Mouse (Mus musculus): ENCODE data around the gene Dpf1. TPM values are rescaled to one million over a fixed set of nuclear protein-coding genes. Genes with fewer than 3 reads are reported as not detected.

Dpf1 gene
- polyA plus RNA-seq, 1 experiment from 2014 or later: 19.8 TPM

- no peak overlapping the region for H3K4me2 ChIP-seq (ENCODE audit: low read depth, low read length)
- whole genome bisulfite sequencing: 64% methylated on average over 17 of the region's 17 CpGs
- H3K4me3 ChIP-seq (ENCODE audit: low read depth, low read length): no peak overlapping the region
- peak overlapping the region; percentile 89; the same call in 1 of the 2 replicates for H3K27ac ChIP-seq (replicated peaks; ENCODE audit: low read depth, low read length)
- peaks cover 24% of the 10 kb centered on the region for H3K4me1 ChIP-seq (ENCODE audit: control insufficient read depth, insufficient read depth, low read length)
- ATAC-seq (replicated peaks; ENCODE audit: insufficient number of reproducible peaks, low FRiP score, low TSS enrichment, low read depth) (no peak), DNase-seq (ENCODE audit: low spot score) (no peak)
- no peak overlapping the region for H3K9ac ChIP-seq (replicated peaks; ENCODE audit: low read length)
- H3K27me3 ChIP-seq (ENCODE audit: control insufficient read depth, insufficient read depth, low read length): no peaks in the 10 kb centered on the region
- no peaks in the 10 kb centered on the region for H3K36me3 ChIP-seq (replicated peaks; ENCODE audit: control insufficient read depth, insufficient read depth, low read depth, low read length)
- H3K9me3 ChIP-seq (replicated peaks; ENCODE audit: control insufficient read depth, low read length): no peaks in the 10 kb centered on the region
These were observed 12.5 kb downstream of the Dpf1 start for GRCm38 (mm10) chr7:29316137-29316734.

GRCm38 (mm10) chr7:29316976-29317375 lies 13.2 kb downstream of the Dpf1 start:
- no peaks in the 10 kb centered on the region for H3K27me3 ChIP-seq (ENCODE audit: control insufficient read depth, insufficient read depth, low read length)
- H3K4me3 ChIP-seq (ENCODE audit: low read depth, low read length): no peak overlapping the region
- 2% methylated on average over 7 of the region's 10 CpGs for WGBS
- ATAC-seq (replicated peaks; ENCODE audit: insufficient number of reproducible peaks, low FRiP score, low TSS enrichment, low read depth) (peak; percentile 16; the same call in 1 of the 2 replicates), DNase-seq (ENCODE audit: low spot score) (peak; percentile 75)
- H3K4me2 ChIP-seq (ENCODE audit: low read depth, low read length): peak overlapping the region; percentile 41
- peak overlapping the region; percentile 37; the same call in 1 of the 2 replicates for H3K9ac ChIP-seq (replicated peaks; ENCODE audit: low read length)
- H3K27ac ChIP-seq (replicated peaks; ENCODE audit: low read depth, low read length): peak overlapping the region; percentile 89
- H3K36me3 ChIP-seq (replicated peaks; ENCODE audit: control insufficient read depth, insufficient read depth, low read depth, low read length): no peaks in the 10 kb centered on the region
- no peaks in the 10 kb centered on the region for H3K9me3 ChIP-seq (replicated peaks; ENCODE audit: control insufficient read depth, low read length)
- peaks cover 24% of the 10 kb centered on the region for H3K4me1 ChIP-seq (ENCODE audit: control insufficient read depth, insufficient read depth, low read length)

GRCm38 (mm10) chr7:29317558-29317957 lies 13.8 kb downstream of the Dpf1 start:
- no peaks in the 10 kb centered on the region for H3K27me3 ChIP-seq (ENCODE audit: control insufficient read depth, insufficient read depth, low read length)
- no peaks in the 10 kb centered on the region for H3K36me3 ChIP-seq (replicated peaks; ENCODE audit: control insufficient read depth, insufficient read depth, low read depth, low read length)
- WGBS: 0% methylated on average over 2 of the region's 2 CpGs
- peak; percentile 93 for DNase-seq (ENCODE audit: low spot score)
- H3K4me1 ChIP-seq (ENCODE audit: control insufficient read depth, insufficient read depth, low read length): peaks cover 24% of the 10 kb centered on the region
- H3K27ac ChIP-seq (replicated peaks; ENCODE audit: low read depth, low read length): peak overlapping the region; percentile 89
- H3K9me3 ChIP-seq (replicated peaks; ENCODE audit: control insufficient read depth, low read length): no peaks in the 10 kb centered on the region
- peak overlapping the region; percentile 41 for H3K4me2 ChIP-seq (ENCODE audit: low read depth, low read length)
- peak overlapping the region; percentile 37; the same call in 1 of the 2 replicates for H3K9ac ChIP-seq (replicated peaks; ENCODE audit: low read length)
- H3K4me3 ChIP-seq (ENCODE audit: low read depth, low read length): no peak overlapping the region
- peak; percentile 82 for ATAC-seq (replicated peaks; ENCODE audit: insufficient number of reproducible peaks, low FRiP score, low TSS enrichment, low read depth)

GRCm38 (mm10) chr7:29318115-29318911 lies 14.6 kb downstream of the Dpf1 start:
- Histone ChIP-seq H3K4me2 (ENCODE audit: low read depth, low read length) (peak overlapping the region; percentile 43), H3K27me3 (ENCODE audit: control insufficient read depth, insufficient read depth, low read length) (no peaks in the 10 kb centered on the region), H3K9ac (replicated peaks; ENCODE audit: low read length) (peak overlapping the region; percentile 53), H3K4me3 (ENCODE audit: low read depth, low read length) (peak overlapping the region; percentile 12; the same call in 1 of the 2 replicates), H3K27ac (replicated peaks; ENCODE audit: low read depth, low read length) (peak overlapping the region; percentile 72), H3K9me3 (replicated peaks; ENCODE audit: control insufficient read depth, low read length) (no peaks in the 10 kb centered on the region), H3K4me1 (ENCODE audit: control insufficient read depth, insufficient read depth, low read length) (peaks cover 24% of the 10 kb centered on the region), H3K36me3 (replicated peaks; ENCODE audit: control insufficient read depth, insufficient read depth, low read depth, low read length) (no peaks in the 10 kb centered on the region)
- WGBS: 6% methylated on average over 18 of the region's 18 CpGs
- DNase-seq (ENCODE audit: low spot score) (peak; percentile 50), ATAC-seq (replicated peaks; ENCODE audit: insufficient number of reproducible peaks, low FRiP score, low TSS enrichment, low read depth) (no peak)

- Histone ChIP-seq H3K36me3 (replicated peaks; ENCODE audit: control insufficient read depth, insufficient read depth, low read depth, low read length) (no peaks in the 10 kb centered on the region), H3K9ac (replicated peaks; ENCODE audit: low read length) (peak overlapping the region; percentile 53), H3K4me2 (ENCODE audit: low read depth, low read length) (peak overlapping the region; percentile 43), H3K9me3 (replicated peaks; ENCODE audit: control insufficient read depth, low read length) (no peaks in the 10 kb centered on the region), H3K4me3 (ENCODE audit: low read depth, low read length) (peak overlapping the region; percentile 12; the same call in 1 of the 2 replicates), H3K4me1 (ENCODE audit: control insufficient read depth, insufficient read depth, low read length) (peaks cover 24% of the 10 kb centered on the region), H3K27me3 (ENCODE audit: control insufficient read depth, insufficient read depth, low read length) (no peaks in the 10 kb centered on the region), H3K27ac (replicated peaks; ENCODE audit: low read depth, low read length) (peak overlapping the region; percentile 72)
- DNase-seq (ENCODE audit: low spot score): peak; percentile 74
- WGBS: 9% methylated on average over 19 of the region's 19 CpGs
- ATAC-seq (replicated peaks; ENCODE audit: insufficient number of reproducible peaks, low FRiP score, low TSS enrichment, low read depth): no peak
These were observed 15.9 kb downstream of the Dpf1 start for GRCm38 (mm10) chr7:29319337-29320307.

DNA sequence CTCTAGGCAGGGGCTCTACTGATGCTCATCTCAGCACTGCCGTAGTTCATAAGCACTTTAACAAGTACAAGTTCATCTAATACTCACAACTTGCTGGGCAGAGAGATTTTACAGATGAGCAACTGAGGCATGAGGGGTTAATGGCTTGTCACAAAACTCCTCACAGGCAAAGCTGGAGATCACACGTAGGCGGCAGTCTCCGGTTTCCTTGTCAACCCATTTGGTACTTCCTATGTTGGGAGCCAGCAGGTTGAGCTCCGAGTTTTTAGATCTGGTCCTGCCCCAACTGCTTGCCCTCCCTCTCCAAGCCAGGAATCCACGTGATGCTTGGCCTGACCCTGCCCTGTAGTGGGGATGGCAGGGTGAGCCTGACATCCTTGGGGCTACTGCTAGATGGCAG lies 23.3 kb downstream of the Dpf1 start:
- 84% methylated on average over 6 of the region's 6 CpGs for whole genome bisulfite sequencing
- no peaks in the 10 kb centered on the region for H3K9me3 ChIP-seq (replicated peaks; ENCODE audit: control insufficient read depth, low read length)
- H3K9ac ChIP-seq (replicated peaks; ENCODE audit: low read length): no peak overlapping the region
- DNase-seq (ENCODE audit: low spot score): no peak
- H3K4me2 ChIP-seq (ENCODE audit: low read depth, low read length): no peak overlapping the region
- H3K27me3 ChIP-seq (ENCODE audit: control insufficient read depth, insufficient read depth, low read length): no peaks in the 10 kb centered on the region
- no peak for ATAC-seq (replicated peaks; ENCODE audit: insufficient number of reproducible peaks, low FRiP score, low TSS enrichment, low read depth)
- no peak overlapping the region for H3K4me3 ChIP-seq (ENCODE audit: low read depth, low read length)
- no peak overlapping the region for H3K27ac ChIP-seq (replicated peaks; ENCODE audit: low read depth, low read length)
- no peaks in the 10 kb centered on the region; the same call in 1 of the 2 replicates for H3K36me3 ChIP-seq (replicated peaks; ENCODE audit: control insufficient read depth, insufficient read depth, low read depth, low read length)
- H3K4me1 ChIP-seq (ENCODE audit: control insufficient read depth, insufficient read depth, low read length): no peaks in the 10 kb centered on the region

DNA sequence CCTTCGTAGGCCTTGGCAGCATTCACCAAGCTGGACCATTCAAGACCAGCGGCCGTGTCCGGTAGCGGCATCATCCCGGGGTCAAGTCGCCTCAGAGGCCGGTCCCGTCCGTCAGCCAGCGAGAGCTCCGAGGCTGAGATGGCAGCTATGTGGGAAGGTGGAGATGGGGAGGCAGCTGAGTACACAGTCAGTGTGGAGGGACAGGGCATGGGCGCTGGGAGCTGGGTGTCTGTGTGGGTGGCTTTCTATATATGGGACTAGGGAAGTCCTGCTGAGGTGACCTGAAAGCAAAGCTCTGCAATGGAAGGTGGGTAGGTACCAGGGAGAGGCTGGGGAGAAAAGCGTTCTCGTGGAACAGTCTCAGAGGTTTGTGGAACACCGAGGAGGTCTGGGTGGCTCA lies 25.2 kb downstream of the Dpf1 start:
- H3K27ac ChIP-seq (replicated peaks; ENCODE audit: low read depth, low read length): no peak overlapping the region
- WGBS: 91% methylated on average over 16 of the region's 16 CpGs
- no peak overlapping the region for H3K4me2 ChIP-seq (ENCODE audit: low read depth, low read length)
- no peak overlapping the region for H3K9ac ChIP-seq (replicated peaks; ENCODE audit: low read length)
- ATAC-seq (replicated peaks; ENCODE audit: insufficient number of reproducible peaks, low FRiP score, low TSS enrichment, low read depth): no peak
- no peaks in the 10 kb centered on the region for H3K27me3 ChIP-seq (ENCODE audit: control insufficient read depth, insufficient read depth, low read length)
- no peak overlapping the region for H3K4me3 ChIP-seq (ENCODE audit: low read depth, low read length)
- no peak for DNase-seq (ENCODE audit: low spot score)
- no peaks in the 10 kb centered on the region for H3K9me3 ChIP-seq (replicated peaks; ENCODE audit: control insufficient read depth, low read length)
- H3K36me3 ChIP-seq (replicated peaks; ENCODE audit: control insufficient read depth, insufficient read depth, low read depth, low read length): no peaks in the 10 kb centered on the region; the same call in 1 of the 2 replicates
- H3K4me1 ChIP-seq (ENCODE audit: control insufficient read depth, insufficient read depth, low read length): no peaks in the 10 kb centered on the region
